Mouse (Mus musculus) neural tube, embryonic 10.5 days (tissue): ENCODE measurements around the gene Card9.

Source experiments
- DNase-seq: peaks from one replicate; pipeline ENCODE4 v3.0.0-alpha.2; 2017; ENCODE audit warnings: low spot score; ENCODE audit errors: extremely low spot score

Card9 gene

DNA sequence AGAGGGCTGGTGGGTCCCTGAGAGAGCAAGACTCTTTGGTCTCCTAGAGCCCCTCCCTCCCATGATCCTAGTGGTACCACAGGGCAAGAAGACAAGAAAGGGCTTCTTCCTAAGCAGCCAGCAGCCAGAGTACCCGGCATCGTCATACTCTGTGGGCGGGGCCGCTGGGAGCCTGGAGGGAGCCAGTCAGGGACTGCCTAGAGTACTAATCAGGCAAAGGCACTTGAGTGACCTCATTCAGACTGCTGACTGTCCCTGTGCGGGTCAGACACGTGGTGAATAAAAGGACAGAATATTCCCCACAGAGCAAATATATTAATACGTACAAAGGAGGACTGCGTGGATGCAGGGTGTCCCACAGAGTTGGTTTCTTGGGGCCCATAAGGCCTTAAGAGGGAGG lies 31.3 kb downstream of the Card9 start:
- no peak for DNase-seq

- DNase-seq: no peak
These were observed 32.9 kb downstream of the Card9 start for GRCm38 (mm10) chr2:26327852-26328251.

GRCm38 (mm10) chr2:26325386-26326181 lies 35.1 kb downstream of the Card9 start:
- DNase-seq: peak; percentile 64

DNA sequence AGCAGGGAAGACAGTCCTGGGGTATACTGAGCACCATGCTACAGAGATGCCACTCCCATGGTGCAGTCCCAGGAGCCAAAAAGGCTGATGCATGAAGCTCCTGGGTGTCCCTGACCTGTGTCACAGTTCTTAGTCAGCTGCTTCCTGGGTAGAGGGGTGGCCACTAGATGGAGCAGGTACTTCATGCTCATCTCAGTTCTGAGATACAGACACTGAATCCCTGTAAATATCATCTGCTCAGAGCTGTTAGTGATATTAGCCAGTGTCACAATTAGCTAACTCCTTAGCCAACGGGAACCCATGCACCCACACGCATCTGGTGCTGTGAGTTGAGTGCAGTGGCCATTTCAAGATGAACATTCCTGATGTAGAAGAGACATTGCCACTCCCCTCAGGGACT lies 35.8 kb downstream of the Card9 start:
- DNase-seq: no peak

- no peak for DNase-seq
These were observed 37.0 kb downstream of the Card9 start for GRCm38 (mm10) chr2:26323589-26324325.

DNA sequence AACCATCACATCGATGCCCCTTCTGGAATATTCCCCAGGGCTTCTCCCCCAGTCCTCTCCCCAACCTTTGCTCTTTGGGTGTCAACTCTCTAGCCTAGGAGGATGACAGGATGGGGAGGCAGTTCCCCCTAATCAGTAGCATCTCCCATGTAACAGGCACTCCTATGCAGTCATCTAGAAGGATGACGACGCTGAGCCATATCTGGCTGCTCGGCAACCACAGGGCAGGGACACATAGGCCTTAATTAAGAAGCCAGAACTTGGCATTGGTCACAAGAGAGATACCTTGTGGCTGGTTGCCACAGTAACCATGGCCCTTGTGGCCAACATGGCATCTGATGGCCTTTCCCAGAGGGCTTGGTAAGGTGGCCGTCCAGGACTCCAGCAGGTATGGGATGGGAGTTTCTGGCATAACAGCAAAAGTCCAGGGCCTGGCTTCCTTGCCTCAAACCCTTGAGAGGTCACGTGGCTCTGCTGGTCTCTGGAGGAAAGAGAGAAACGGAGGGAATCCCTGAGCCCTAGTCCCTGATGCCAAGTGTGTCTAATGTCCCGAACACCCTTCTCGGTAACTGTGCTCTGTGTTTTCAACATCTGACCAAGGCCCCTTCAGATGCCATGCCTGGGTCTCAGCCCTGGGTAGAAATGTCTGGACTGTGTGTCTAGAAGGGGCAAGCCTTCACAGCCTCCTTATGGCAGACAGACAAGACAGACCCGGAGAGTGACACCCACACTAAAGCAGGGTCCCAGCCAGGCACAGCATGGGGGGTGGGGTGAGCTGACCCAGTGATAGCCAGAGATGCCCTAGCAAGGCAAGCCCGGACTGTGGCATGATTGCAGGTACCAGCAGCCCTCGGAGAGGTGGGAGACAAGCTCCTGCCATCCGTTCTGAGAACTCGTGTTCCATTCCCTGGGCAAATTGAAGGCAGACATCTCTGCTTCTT lies 40.2 kb downstream of the Card9 start:
- DNase-seq: no peak

GRCm38 (mm10) chr2:26319519-26320244 lies 41.0 kb downstream of the Card9 start:
- DNase-seq: no peak

DNA sequence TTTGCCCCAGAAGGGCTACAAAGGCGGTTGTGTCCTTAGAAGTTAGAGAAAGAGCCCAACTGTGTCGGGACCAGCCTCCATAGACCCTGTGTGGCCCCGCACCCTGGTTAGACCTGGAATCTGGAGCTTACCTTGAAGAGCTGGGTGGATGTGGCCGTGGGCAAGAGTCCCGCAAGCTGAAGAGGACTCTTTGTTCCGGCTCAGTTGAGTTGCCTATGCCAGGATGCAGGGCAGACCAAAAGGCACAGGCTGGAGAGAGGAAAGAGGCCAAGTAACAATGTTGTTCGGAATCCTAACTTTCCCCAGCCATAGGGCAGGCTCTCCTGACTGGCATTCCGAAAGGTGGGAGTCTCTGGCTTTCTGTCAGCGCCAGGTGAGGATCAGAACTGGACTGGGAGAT lies 41.6 kb downstream of the Card9 start:
- no peak for DNase-seq

DNA sequence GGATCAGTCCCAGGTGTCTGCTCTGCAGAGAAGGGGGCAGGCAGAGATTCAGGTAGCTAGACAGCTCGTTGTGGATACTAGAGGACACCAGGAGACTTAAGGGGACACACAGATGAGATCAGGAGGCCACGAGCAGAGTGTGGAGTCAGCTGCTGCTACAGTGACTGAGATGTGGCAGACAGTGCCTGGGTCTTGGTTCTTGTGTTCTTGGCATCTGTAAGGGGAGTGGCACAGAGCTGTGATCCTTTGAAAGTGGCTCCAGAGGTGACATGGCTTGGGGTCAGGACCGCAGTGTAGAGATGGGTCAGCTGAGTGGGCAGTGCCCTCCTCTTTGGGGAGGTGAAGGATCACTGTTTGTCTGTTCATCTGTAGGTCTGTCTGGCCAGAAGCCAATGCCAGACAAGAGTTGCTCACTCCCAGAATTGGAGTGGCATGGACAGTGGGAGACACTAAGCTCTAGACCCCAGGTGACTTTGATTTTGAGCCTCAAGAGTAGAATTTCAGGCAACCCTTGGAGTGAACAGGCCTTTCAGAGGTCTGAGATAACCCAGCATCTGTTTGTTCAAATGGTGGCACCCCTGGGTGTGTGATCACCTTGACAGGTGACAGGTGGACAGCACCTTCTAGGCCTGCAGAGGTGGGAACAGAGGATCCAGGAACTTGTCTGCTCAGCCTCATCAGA lies 42.6 kb downstream of the Card9 start:
- DNase-seq: no peak

DNA sequence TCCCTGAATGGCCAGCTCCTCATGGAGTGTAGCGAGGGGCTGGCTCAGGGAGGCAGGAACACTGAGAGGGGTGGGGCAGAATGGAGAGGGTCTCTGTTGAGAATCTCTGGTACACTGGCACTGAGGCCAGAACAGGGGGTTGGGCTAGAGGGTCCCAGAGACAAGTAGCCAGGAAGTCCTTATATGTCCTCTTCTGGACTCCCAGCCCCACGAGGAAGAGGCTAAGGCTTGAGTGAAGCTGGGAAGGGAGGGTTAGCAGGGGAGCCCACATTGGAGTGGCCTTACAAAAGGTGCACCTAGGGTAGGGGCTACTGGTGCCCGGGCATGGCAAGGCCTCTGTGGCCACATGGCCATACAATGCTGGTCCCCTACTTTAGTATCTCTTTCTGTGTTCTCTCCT lies 43.3 kb downstream of the Card9 start:
- DNase-seq: no peak

GRCm38 (mm10) chr2:26316576-26317246 lies 44.0 kb downstream of the Card9 start:
- no peak for DNase-seq

GRCm38 (mm10) chr2:26315925-26316311 lies 44.8 kb downstream of the Card9 start:
- no peak for DNase-seq

- DNase-seq: peak; percentile 91
These were observed 45.4 kb downstream of the Card9 start, which contains the start of gene Gpsm1 for GRCm38 (mm10) chr2:26315072-26315924. Gene Gpsm1, plus strand, starts transcription at chr2:26315515.

- DNase-seq: peak; percentile 58
These were observed 46.2 kb downstream of the Card9 start for GRCm38 (mm10) chr2:26314281-26315071.

- no peak for DNase-seq
These were observed 47.3 kb downstream of the Card9 start for GRCm38 (mm10) chr2:26313394-26313793.

GRCm38 (mm10) chr2:26312812-26313211 lies 47.9 kb downstream of the Card9 start:
- no peak for DNase-seq

- no peak for DNase-seq
These were observed 48.8 kb downstream of the Card9 start for GRCm38 (mm10) chr2:26311936-26312335.

- DNase-seq: peak; percentile 49
These were observed 51.0 kb downstream of the Card9 start for GRCm38 (mm10) chr2:26309739-26310138.
